Mouse (Mus musculus) embryonic facial prominence, embryonic 10.5 days (tissue): ENCODE results near the gene Sectm1a. TPM values are rescaled to one million over a fixed set of nuclear protein-coding genes. Genes with fewer than 3 reads are reported as not detected.
"Not testable (repeated sequence)": the region's sequence is repeated elsewhere in the genome, so short reads cannot be mapped to it uniquely, and the experiment has no call there.

ENCODE experiments used
- DNase-seq: peaks from one replicate; pipeline ENCODE4 v3.0.0-alpha.2; 2017; ENCODE audit warnings: low spot score
- H3K27ac ChIP-seq: fragments of 300-500 bp; sonication (generic); replicated peaks from 2 replicates; pipeline ENCODE4 v1.5.1; 2016; ENCODE audit warnings: mild to moderate bottlenecking
- H3K27me3 ChIP-seq: fragments of 300-500 bp; sonication (generic); replicated peaks from 2 replicates; pipeline ENCODE4 v1.6.1; 2016; ENCODE audit warnings: low read depth, mild to moderate bottlenecking; ENCODE audit not compliant: poor library complexity, severe bottlenecking
- H3K36me3 ChIP-seq: fragments of 300-500 bp; sonication (generic); replicated peaks from 2 replicates; pipeline ENCODE4 v1.6.1; 2016; ENCODE audit warnings: mild to moderate bottlenecking, moderate library complexity
- H3K4me1 ChIP-seq: fragments of 300-500 bp; sonication (generic); 2 replicates; pipeline ENCODE4 v1.6.1; 2016
- H3K4me3 ChIP-seq: fragments of 300-500 bp; sonication (generic); 2 replicates; pipeline ENCODE4 v1.5.1; 2016; ENCODE audit warnings: mild to moderate bottlenecking, moderate library complexity
- H3K9me3 ChIP-seq: fragments of 300-500 bp; sonication (generic); 2 replicates; pipeline ENCODE4 v1.6.1; 2016; ENCODE audit warnings: mild to moderate bottlenecking
- WGBS: fragments of 180-500 bp; shearing (Covaris S2); methylation state at CpG from one replicate; pipeline ENCODE4 v1.1.7; 2016; 5-methylcytosine and 5-hydroxymethylcytosine counted together
- polyA plus RNA-seq: library from polyadenylated mRNA; unstranded; fragments of >200 nt; fragmentation: Nextera tagmentation; extraction: Ambion mirVana; gene quantifications from 2 replicates; pipeline ENCODE4 v1.2.1, GENCODE M21; 2016

The Sectm1a gene
- polyA plus RNA-seq, 1 experiment from 2014 or later, result not detected

DNA sequence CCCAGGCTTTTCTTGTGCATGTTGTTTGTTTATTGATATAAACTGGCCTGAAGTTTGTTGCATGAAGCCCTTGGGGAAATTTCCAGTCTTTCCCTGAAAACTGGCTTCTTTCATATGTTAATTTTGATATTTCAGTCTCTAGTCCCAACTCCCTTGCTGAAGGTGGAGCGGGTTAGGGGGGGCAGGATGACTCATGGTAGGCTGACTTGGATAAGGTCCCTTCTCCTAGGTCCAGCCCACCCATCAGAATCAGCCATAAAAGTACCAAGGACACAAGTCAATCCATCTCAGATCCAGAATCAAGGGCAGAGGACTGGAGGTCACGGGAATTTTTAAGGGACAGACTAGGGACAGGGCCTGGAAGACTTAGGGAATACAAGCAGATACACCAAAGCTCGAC, 30.0 kb upstream of the Sectm1a start:
- no peaks in the 10 kb centered on the region for H3K36me3 ChIP-seq
- H3K9me3 ChIP-seq, result no peaks in the 10 kb centered on the region
- DNase-seq, result no peak
- H3K27ac ChIP-seq, result no peak overlapping the region
- H3K4me1 ChIP-seq, result peaks cover 8% of the 10 kb centered on the region; the same call in 1 of the 2 replicates
- H3K4me3 ChIP-seq, result no peak overlapping the region
- no peaks in the 10 kb centered on the region for H3K27me3 ChIP-seq
- WGBS, result 84% methylated on average over 3 of the region's 3 CpGs

DNA sequence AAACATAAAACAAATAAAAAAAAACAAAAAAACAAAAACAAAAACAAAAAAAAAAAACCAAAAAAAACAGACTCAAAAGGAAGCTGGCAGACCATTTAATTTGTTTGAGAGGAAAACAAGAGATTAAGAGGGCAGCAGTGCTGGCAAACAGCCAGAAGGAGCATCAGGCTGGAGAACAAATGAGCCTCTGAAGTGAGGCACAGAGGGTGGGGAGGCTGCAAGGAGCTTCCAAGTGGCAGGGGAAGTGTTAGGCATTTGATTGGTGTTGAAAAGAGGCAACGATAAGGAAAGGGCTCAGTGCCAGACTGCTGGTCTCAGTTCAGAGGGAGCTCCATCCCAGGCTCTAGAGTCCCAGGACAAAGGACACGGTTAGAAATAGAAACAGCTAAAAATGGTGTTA, 29.0 kb upstream of the Sectm1a start:
- Histone ChIP-seq H3K27me3 (no peaks in the 10 kb centered on the region), H3K4me3 (no peak overlapping the region), H3K9me3 (no peaks in the 10 kb centered on the region), H3K27ac (no peak overlapping the region), H3K36me3 (no peaks in the 10 kb centered on the region), H3K4me1 (peaks cover 8% of the 10 kb centered on the region; the same call in 1 of the 2 replicates)
- 28% methylated on average over 2 of the region's 2 CpGs for WGBS
- no peak for DNase-seq

DNA sequence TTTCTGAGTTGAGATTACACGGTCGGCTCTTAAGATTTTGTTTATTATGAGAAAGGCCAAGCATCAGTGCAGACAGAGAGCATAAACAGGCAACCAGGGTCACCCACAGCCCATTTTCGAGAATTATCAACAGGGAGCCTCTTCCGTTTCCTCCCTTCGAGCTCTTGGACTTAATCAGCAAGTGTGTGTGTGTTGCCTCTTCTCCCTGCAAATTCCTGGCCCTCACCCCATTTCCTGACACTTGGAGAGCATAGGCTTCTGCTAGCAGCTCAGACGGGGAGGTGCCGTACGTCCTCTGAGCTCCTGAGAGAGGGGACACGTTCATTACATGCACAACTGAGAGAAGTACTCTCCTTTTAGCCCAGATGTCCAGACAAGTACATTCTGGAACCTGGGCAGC, 27.0 kb upstream of the Sectm1a start:
- 73% methylated on average over 9 of the region's 9 CpGs for WGBS
- Histone ChIP-seq H3K27me3 (no peaks in the 10 kb centered on the region), H3K4me3 (no peak overlapping the region), H3K27ac (no peak overlapping the region), H3K9me3 (no peaks in the 10 kb centered on the region), H3K36me3 (no peaks in the 10 kb centered on the region), H3K4me1 (peaks cover 8% of the 10 kb centered on the region; the same call in 1 of the 2 replicates)
- no peak for DNase-seq

DNA sequence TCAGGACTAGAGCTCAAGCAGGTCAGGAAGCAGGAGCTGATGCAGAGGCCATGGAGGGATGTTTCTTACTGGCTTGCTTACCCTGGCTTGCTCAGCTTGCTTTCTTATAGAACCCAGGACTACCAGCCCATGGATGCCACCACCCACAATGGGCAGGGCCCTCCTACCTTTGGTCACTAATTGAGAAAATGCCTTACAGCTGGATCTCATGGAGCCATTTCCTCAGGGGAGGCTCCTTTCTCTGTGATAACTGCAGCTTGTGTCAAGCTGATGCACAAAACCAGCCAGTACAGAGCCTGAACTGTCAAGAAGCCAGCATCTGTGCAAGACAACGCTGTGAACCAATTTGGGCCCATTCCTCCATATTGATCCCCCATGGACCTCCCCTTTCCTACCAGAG, 26.2 kb upstream of the Sectm1a start:
- H3K36me3 ChIP-seq, H3K9me3 ChIP-seq, H3K4me1 ChIP-seq, DNase-seq, H3K27me3 ChIP-seq, H3K4me3 ChIP-seq, H3K27ac ChIP-seq: not testable (repeated sequence)
- WGBS, result 71% methylated on average over 1 of the region's 1 CpGs

DNA sequence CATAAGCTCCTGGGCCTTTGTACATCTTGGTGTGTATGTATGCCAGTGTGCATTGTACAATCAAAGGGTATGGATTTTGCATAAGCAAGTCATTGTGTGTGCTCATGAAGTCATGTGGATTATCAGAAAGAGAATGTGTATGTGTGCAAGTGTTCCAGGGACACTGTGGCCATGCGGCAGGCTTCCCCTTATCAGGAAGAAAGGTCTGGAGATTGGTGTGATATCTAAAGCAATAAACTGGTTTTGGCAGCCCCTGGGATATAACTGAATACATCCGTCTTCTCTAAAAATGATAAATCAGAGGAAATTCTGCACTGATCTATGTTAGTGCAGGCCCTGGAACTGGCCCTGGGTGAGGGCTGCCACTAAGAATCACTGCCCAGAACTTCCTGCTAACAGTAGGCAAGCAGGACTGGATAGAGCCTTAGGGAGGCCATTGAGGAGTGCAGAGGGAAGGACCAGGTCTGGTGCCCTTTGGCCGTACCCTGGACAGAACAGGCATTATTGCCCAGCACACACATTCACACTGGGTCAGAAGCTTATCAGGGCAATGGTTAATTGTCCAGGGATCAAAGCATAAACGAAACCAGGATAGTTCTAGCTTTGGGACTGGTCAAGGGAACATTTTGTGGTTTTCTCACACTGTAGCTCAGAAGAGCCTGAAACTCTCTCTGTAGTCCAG, 20.2 kb upstream of the Sectm1a start:
- no peak overlapping the region for H3K4me3 ChIP-seq
- H3K9me3 ChIP-seq, result no peaks in the 10 kb centered on the region
- WGBS, result 89% methylated on average over 4 of the region's 4 CpGs
- no peak overlapping the region for H3K27ac ChIP-seq
- no peaks in the 10 kb centered on the region for H3K36me3 ChIP-seq
- no peak for DNase-seq
- H3K4me1 ChIP-seq, result peaks cover 3% of the 10 kb centered on the region; the same call in 1 of the 2 replicates
- H3K27me3 ChIP-seq, result no peaks in the 10 kb centered on the region

DNA sequence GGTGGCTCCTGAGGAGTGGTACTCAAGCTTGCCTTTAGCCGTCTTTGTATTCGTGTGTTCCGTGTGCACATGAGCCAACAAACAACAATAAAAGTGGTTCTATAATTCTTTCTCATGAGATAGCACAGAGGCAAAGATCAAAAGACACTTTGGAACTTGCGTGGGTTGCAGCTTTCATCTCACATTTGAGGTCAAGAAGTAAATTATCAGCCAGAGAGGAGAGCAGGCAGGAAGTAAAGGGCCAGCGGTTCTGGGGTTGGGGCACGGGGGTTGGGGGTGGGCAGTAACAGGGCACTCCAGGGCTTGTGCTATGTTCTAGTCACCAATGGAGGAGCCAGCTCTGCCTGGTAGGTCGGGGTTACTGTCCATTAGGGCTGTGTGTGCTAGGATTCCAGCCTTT, 19.7 kb upstream of the Sectm1a start:
- Histone ChIP-seq H3K4me1 (peaks cover 3% of the 10 kb centered on the region; the same call in 1 of the 2 replicates), H3K9me3 (no peaks in the 10 kb centered on the region), H3K27me3 (no peaks in the 10 kb centered on the region), H3K27ac (no peak overlapping the region), H3K36me3 (no peaks in the 10 kb centered on the region), H3K4me3 (no peak overlapping the region)
- WGBS, result 71% methylated on average over 7 of the region's 7 CpGs
- DNase-seq, result no peak

DNA sequence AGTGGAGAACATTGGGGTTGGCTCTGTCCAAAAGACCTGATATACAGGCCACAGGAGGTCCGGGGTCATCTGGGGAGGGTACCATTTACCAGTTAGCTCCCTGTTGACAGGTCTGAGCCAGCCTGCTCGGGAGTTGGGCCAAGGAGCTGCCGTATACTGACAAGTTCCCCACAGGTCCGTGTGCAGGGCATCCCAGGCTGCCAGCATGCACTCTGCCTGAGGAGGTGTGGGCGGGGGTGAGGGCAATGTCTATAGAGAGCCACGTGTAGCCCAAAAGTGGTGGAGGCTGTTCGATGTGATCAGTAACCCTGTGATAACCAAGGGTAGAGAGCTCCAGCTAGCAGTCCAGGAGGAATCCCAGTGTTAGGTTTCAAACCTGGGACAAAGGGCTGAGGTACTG, 18.7 kb upstream of the Sectm1a start:
- DNase-seq, result no peak
- Histone ChIP-seq H3K36me3 (no peaks in the 10 kb centered on the region), H3K4me1 (peaks cover 3% of the 10 kb centered on the region; the same call in 1 of the 2 replicates), H3K27me3 (no peaks in the 10 kb centered on the region), H3K9me3 (no peaks in the 10 kb centered on the region), H3K27ac (no peak overlapping the region), H3K4me3 (no peak overlapping the region)
- 76% methylated on average over 7 of the region's 7 CpGs for WGBS

DNA sequence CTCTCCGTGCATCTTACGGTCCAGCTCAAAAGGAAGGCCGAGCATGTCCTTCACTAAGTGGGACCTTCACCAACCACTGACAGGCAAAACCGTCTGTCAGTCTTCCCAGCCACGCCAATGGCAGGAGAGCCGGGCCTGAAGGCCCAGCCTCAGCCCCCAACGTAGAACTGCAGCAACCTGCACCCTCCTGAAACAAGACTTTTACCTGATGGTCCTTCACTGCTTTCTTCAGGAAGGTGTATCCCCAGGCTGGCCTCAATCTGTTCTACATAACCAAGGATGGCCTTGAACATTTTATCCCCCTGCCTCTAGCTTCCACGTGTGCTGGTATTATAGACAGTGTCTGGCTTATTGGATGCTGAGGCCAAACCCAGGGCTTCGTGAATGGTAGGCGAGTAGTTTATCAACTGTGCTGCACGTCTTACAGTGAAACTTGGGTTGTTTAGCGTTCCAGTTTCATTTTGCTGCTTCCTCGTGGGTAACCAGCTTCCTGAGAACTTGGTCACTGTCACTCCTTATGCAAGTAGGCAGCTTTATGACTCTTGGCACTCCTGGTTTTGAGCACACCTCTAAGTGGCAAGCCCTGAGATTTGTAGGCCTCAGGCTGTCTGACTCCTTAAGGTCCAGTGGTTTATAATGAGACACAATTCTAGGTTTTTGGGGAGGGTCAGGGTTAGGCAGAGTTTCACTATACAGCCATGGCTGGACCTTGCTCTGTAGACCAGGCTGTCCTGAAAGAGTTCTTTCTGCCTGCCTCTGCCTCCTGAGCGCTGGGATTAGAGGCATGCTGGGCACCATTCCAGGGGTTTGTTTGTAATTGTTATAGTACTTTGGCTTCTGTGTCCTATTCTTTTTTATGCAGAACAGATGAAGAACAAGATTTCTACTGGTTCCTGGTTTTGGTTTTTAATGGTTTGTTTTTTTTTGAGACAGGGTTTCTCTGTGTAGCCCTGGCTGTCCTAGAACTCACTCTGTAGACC, 11.9 kb upstream of the Sectm1a start:
- 89% methylated on average over 14 of the region's 14 CpGs for WGBS
- Histone ChIP-seq H3K9me3 (no peaks in the 10 kb centered on the region), H3K4me1 (no peaks in the 10 kb centered on the region), H3K27me3 (no peaks in the 10 kb centered on the region), H3K36me3 (no peaks in the 10 kb centered on the region), H3K27ac (no peak overlapping the region), H3K4me3 (no peak overlapping the region)
- no peak for DNase-seq

DNA sequence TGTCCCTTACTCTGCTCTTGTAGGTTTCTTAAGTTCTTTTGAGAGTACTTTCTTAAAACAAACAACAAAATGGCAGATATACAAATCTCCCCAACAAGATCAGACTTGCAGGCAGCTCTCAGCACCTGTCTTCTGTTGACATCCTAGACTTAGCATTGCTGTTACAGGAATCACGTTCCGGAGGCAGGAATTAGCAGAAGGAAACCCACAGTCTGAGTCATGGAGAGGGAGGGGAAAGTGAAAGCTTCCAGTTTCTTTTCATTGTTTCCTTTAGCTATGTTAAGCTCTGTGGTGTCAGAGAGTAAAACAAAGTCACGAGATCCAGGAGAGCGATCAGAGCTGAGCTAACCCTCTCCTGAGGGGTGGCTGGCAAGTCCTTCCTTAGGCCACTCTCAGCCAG, 9.9 kb upstream of the Sectm1a start:
- H3K9me3 ChIP-seq, result no peaks in the 10 kb centered on the region
- WGBS, result 72% methylated on average over 4 of the region's 4 CpGs
- no peak overlapping the region for H3K27ac ChIP-seq
- H3K4me1 ChIP-seq, result no peaks in the 10 kb centered on the region
- DNase-seq, result no peak
- no peak overlapping the region for H3K4me3 ChIP-seq
- no peaks in the 10 kb centered on the region for H3K36me3 ChIP-seq
- H3K27me3 ChIP-seq, result no peaks in the 10 kb centered on the region

DNA sequence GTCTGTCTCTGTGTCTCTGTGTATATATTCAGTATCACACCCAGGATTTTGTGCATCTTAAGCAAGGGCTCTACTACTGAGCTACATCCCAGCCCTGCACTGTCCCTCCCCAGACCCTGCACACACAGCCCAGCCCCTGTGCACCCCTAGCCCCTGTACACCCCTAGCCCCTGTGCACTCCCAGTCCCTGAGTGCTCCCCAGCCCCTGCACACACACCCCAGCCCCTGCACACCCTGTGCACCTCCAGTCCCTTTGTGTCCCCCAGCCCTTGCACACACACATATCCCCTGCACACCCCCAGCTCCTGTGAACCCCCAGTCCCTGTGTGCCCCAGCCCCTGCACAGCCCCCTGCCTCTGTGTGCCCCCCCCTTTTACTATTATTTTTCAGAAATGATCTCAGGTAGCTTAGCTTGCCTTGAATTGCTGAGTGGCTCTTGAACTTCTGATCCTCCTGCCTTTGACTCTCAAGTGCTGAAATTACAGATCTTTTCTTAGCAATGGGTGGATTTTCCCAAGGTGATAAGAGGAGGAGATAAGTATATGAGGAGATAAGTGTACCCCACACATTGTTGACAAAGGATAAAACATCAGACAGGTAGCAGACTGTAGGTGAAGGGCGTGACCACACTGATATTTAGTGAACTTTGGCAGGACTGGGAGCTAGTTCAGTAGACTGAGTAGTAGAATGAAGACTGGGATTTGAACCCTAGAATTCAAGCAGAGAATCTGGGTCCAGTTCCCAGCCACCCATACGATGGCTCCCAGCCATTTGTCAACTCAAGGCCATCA, 8.9 kb upstream of the Sectm1a start:
- Histone ChIP-seq H3K9me3 (no peaks in the 10 kb centered on the region), H3K27ac (no peak overlapping the region), H3K4me3 (no peak overlapping the region), H3K27me3 (no peaks in the 10 kb centered on the region), H3K36me3 (no peaks in the 10 kb centered on the region), H3K4me1 (no peaks in the 10 kb centered on the region)
- DNase-seq, result no peak
- 91% methylated on average over 2 of the region's 2 CpGs for WGBS

DNA sequence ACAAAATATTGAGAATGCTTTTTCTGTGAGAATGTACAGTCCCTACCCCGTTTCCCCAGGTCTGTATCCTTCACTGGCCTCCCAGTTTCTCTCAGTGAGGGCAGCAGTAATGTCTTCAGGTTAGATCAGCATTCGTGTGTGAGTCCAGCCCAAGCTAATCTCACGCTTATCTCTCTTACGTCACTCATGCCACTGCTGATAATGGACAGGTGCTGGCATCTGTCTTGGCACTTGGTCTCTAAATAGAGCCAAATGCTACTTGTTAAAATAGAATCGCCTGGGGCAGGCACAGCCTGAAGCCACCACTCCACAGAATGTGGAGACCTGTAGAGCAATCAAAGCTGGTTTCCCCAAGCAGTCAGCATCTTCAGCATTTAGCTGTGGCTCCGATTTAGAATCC, 8.0 kb upstream of the Sectm1a start:
- Histone ChIP-seq H3K4me1 (no peaks in the 10 kb centered on the region), H3K4me3 (no peak overlapping the region), H3K27ac (no peak overlapping the region), H3K27me3 (no peaks in the 10 kb centered on the region), H3K36me3 (no peaks in the 10 kb centered on the region), H3K9me3 (no peaks in the 10 kb centered on the region)
- no peak for DNase-seq
- WGBS, result 81% methylated on average over 6 of the region's 6 CpGs

DNA sequence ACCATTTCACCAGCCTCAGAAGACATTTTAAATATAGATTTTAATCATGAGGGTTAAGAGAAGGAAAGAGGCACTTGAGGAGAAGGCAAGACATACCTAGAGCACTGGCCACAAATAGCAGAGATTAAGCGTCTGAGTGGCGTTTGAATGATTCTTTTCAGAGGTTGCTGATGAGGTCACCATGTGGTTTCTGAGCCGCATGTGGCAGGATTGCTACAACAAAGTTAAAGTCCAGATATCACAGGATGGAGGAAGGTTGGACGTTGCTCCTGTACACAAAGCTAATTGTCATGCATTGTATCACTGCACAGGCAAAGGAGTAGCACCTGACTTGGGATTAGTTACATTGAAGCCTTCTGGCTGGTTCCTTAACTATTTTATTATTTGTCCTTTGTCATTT, 5.3 kb upstream of the Sectm1a start:
- no peaks in the 10 kb centered on the region for H3K36me3 ChIP-seq
- DNase-seq, result no peak
- no peaks in the 10 kb centered on the region for H3K27me3 ChIP-seq
- no peaks in the 10 kb centered on the region for H3K9me3 ChIP-seq
- H3K4me1 ChIP-seq, result no peaks in the 10 kb centered on the region
- H3K4me3 ChIP-seq, result no peak overlapping the region
- 66% methylated on average over 4 of the region's 4 CpGs for WGBS
- no peak overlapping the region for H3K27ac ChIP-seq
